ENCODE assay signal across 8 mouse cellular contexts in genomic region chr11:77850401-77851244, GRCm38 (mm10). TPM values are rescaled to one million over a fixed set of nuclear protein-coding genes. Genes with fewer than 3 reads are reported as not detected.
DNase-seq lines count a peak whose midpoint lies in the region; ATAC-seq and TF ChIP-seq lines count a peak whose summit lies in the region.

No protein-coding gene starts in this region.

- no peaks in the 10 kb centered on the region for H3K27me3 ChIP-seq in forebrain, embryonic 16.5 days (replicated peaks; ENCODE audit: control insufficient read depth, insufficient read depth, low read length)
- no peaks in the 10 kb centered on the region for H3K27me3 ChIP-seq in midbrain, postnatal 0 days (ENCODE audit: insufficient read depth, low read length)

- peak; percentile 51 for TF ChIP-seq CTCF in midbrain, postnatal 0 days (IDR thresholded peaks at IDR 0.05)

- WGBS in forebrain, embryonic 16.5 days = 17% methylated on average over 24 of the region's 24 CpGs
- WGBS in midbrain, postnatal 0 days = 14% methylated on average over 22 of the region's 24 CpGs

- H3K9ac ChIP-seq in forebrain, embryonic 16.5 days (replicated peaks; ENCODE audit: low read depth, low read length) = peak overlapping the region; percentile 46
- H3K9ac ChIP-seq in midbrain, postnatal 0 days (replicated peaks; ENCODE audit: low read length, poor library complexity, severe bottlenecking) = 0 out of 2 replicates have a peak overlapping the region, but pooled peaks have one; percentile 36

- H3K4me3 ChIP-seq in forebrain, embryonic 16.5 days (replicated peaks; ENCODE audit: low read length) = 0 out of 2 replicates have a peak overlapping the region, but pooled peaks have one; percentile 7
- H3K4me3 ChIP-seq in midbrain, postnatal 0 days (ENCODE audit: low read depth, low read length) = no peak overlapping the region

- peaks cover 60% of the 10 kb centered on the region for H3K4me1 ChIP-seq in forebrain, embryonic 16.5 days (replicated peaks; ENCODE audit: control insufficient read depth, insufficient read depth, low read length)
- peaks cover 26% of the 10 kb centered on the region; the same call in 1 of the 2 replicates for H3K4me1 ChIP-seq in midbrain, postnatal 0 days (ENCODE audit: insufficient read depth, low read length)

- peak overlapping the region; percentile 38 for H3K4me2 ChIP-seq in forebrain, embryonic 16.5 days (ENCODE audit: low read length)
- peak overlapping the region; percentile 23 for H3K4me2 ChIP-seq in midbrain, postnatal 0 days (ENCODE audit: low read depth, low read length, poor library complexity, severe bottlenecking)

- peak overlapping the region; percentile 97 for H3K27ac ChIP-seq in forebrain, embryonic 16.5 days (ENCODE audit: low read length)
- H3K27ac ChIP-seq in midbrain, postnatal 0 days (ENCODE audit: low read depth, low read length) = peak overlapping the region; percentile 84

- ATAC-seq in forebrain, embryonic 16.5 days = peak; percentile 91
- peak; percentile 90 for ATAC-seq in midbrain, postnatal 0 days (ENCODE audit: low FRiP score)

- H3K9me3 ChIP-seq in forebrain, embryonic 16.5 days (ENCODE audit: control insufficient read depth, low read length) = no peaks in the 10 kb centered on the region
- no peaks in the 10 kb centered on the region for H3K9me3 ChIP-seq in midbrain, postnatal 0 days (ENCODE audit: low read length)

- DNase-seq in Muller cell, postnatal 12 days (ENCODE audit: inconsistent ontology term) = peak; percentile 87
- peak; percentile 79 for DNase-seq in brain, embryonic 18.5 days (ENCODE audit: low read depth, low spot score)
- peak; percentile 73 to 77 for DNase-seq in layer of hippocampus, adult 8-10 months (ENCODE audit: low spot score in 2 of 2)
- DNase-seq in midbrain, postnatal 0 days (ENCODE audit: low spot score) = peak; percentile 92
- DNase-seq in adrenal gland, postnatal 14 days = no peak
- DNase-seq in thymus, postnatal 10 days (ENCODE audit: low spot score in 2 of 2) = no peak
- no peak for DNase-seq in testis, postnatal 10 days (ENCODE audit: low spot score)

- peaks cover 9% of the 10 kb centered on the region for H3K36me3 ChIP-seq in forebrain, embryonic 16.5 days (ENCODE audit: control insufficient read depth, insufficient read depth)
- peaks cover 49% of the 10 kb centered on the region for H3K36me3 ChIP-seq in midbrain, postnatal 0 days (ENCODE audit: insufficient read depth, low read length)

RNA-seq across cellular contexts. Expression of gene Pipox, which starts 43.3 kb away (rescaled TPM):
- polyA plus RNA-seq in forebrain, embryonic 16.5 days (2015; fragmentation: Nextera tagmentation; extraction: Ambion mirVana) = 8.6 and 12.6 TPM in 2 replicates
- total RNA-seq in layer of hippocampus, adult 8-10 months (2022) = 1 to 10 TPM; 1.8 to 3.4 (median 2.4) TPM
- total RNA-seq in midbrain, postnatal 0 days (2014; rRNA removed) = 3.4 and 3.6 TPM in 2 replicates
- 3.8 and 5.1 TPM in 2 replicates for polyA plus RNA-seq in midbrain, postnatal 0 days (2015; fragmentation: Nextera tagmentation; extraction: Ambion mirVana)
- 3.7 and 21.3 TPM in 2 replicates for total RNA-seq in adrenal gland, postnatal 14 days (2021)

Comparison
In these comparisons a context has a peak if more than half of its experiments do, and no peak if none do; other contexts are left out.
1. DNase-seq: peak in Muller cell, postnatal 12 days (single experiment), brain, embryonic 18.5 days (single experiment), layer of hippocampus, adult 8-10 months (2 of 2) and midbrain, postnatal 0 days (single experiment); none in adrenal gland, postnatal 14 days (single experiment), thymus, postnatal 10 days (0 of 2) and testis, postnatal 10 days (single experiment).